Mouse (Mus musculus): ENCODE data around the gene Gucy2c. TPM values are rescaled to one million over a fixed set of nuclear protein-coding genes. Genes with fewer than 3 reads are reported as not detected.

Gucy2c gene
- polyA plus RNA-seq, 1 experiment from 2014 or later = 75.1 TPM

DNA sequence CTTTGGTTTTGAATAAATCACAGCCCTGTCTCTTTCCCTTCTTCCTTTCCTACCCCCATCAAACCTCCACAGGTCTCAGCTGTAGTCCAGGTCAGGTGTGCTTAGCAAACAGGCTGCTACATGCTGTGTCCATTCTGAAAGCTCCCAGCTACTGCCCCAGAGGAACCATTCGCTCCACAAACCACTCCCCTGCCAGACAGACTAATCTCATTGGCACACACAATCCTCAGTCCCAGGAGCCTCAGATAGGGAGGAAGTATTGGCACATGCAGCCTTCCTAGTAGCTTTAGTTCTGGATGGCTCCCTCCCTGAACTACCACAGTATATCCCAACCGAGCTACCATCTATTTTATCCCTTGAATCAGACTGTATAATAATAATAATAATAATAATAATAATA is 102.2 kb downstream of the Gucy2c start:
- WGBS = 12% methylated on average over 2 of the region's 2 CpGs
- Histone ChIP-seq H3K36me3 (no peaks in the 10 kb centered on the region), H3K4me1 (replicated peaks) (no peaks in the 10 kb centered on the region), H3K9ac (no peak overlapping the region), H3K27ac (no peak overlapping the region), H3K27me3 (replicated peaks) (no peaks in the 10 kb centered on the region), H3K9me3 (no peaks in the 10 kb centered on the region), H3K4me2 (replicated peaks) (no peak overlapping the region), H3K4me3 (replicated peaks) (no peak overlapping the region)
- ATAC-seq = no peak

DNA sequence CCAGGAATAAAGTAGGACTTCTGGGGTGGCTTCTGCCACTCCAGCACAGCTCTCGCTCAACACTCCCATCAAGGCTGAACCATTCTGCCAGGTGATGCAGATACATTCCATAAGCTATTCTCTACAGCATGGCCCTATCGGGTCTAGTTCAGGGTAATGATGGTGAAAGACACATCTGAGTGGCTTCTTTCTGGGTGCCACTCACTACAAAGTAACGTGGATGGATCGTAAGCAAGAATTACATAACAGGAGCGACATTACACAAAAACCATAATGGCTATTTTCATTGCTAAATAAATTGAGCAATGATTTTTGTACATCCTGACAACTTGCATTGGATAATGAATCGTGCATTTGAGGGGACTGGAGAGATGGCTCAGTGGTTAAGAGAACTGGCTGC is 106.6 kb downstream of the Gucy2c start:
- 88% methylated on average over 6 of the region's 6 CpGs for WGBS
- Histone ChIP-seq H3K4me3 (replicated peaks) (no peak overlapping the region), H3K4me2 (replicated peaks) (no peak overlapping the region), H3K9ac (no peak overlapping the region), H3K36me3 (no peaks in the 10 kb centered on the region), H3K9me3 (no peaks in the 10 kb centered on the region), H3K27me3 (replicated peaks) (no peaks in the 10 kb centered on the region), H3K4me1 (replicated peaks) (no peaks in the 10 kb centered on the region; the same call in 1 of the 2 replicates), H3K27ac (no peak overlapping the region)
- no peak for ATAC-seq

DNA sequence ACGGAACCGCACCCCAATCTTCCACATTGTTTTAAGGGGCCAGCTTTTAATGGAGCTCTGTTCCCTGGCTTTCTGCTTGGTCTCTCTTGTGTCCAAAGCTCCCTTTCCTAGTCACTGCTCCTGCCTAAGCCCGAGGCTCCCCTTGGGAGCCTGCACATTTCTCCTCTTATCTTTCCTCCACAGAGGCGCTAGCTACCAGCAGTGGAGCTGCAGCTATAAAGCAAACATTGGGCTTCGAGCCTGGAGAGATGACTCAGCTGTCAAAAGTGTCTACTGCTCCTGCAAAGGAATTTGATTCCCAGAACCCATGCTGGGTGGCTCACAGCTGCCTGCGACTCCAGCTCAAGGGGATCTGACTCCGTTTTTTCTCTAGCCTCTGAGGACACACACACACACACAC is 109.1 kb downstream of the Gucy2c start:
- Histone ChIP-seq H3K27me3 (replicated peaks) (no peaks in the 10 kb centered on the region), H3K4me2 (replicated peaks) (no peak overlapping the region), H3K27ac (no peak overlapping the region; the same call in 1 of the 2 replicates), H3K9me3 (no peaks in the 10 kb centered on the region), H3K4me3 (replicated peaks) (no peak overlapping the region), H3K4me1 (replicated peaks) (no peaks in the 10 kb centered on the region; the same call in 1 of the 2 replicates), H3K36me3 (no peaks in the 10 kb centered on the region), H3K9ac (no peak overlapping the region)
- ATAC-seq = peak; percentile 81
- WGBS = 37% methylated on average over 7 of the region's 7 CpGs

DNA sequence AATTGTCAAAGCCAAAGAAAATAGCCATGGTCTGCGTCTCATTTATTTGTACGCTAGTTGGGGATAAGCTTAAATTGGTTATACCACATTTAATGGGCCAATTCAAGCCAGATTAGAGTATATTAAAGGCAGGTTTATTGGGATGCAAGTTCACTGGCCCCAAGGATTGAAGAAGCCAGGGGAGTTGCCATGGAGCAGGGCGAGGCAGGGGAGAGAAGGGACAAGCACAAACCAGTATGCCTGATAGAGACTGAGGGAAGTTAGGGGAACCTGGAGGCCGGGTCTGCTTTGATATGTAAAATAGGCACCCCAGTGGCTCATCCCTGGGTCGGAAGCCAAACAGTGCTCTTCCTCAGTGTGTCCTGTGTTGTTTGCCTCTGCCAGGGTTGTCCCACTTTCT is 112.3 kb downstream of the Gucy2c start:
- no peaks in the 10 kb centered on the region for H3K36me3 ChIP-seq
- H3K4me3 ChIP-seq (replicated peaks) = no peak overlapping the region
- no peaks in the 10 kb centered on the region; the same call in 1 of the 2 replicates for H3K4me1 ChIP-seq (replicated peaks)
- H3K27me3 ChIP-seq (replicated peaks) = no peaks in the 10 kb centered on the region
- H3K9me3 ChIP-seq = no peaks in the 10 kb centered on the region
- no peak overlapping the region for H3K27ac ChIP-seq
- 61% methylated on average over 5 of the region's 5 CpGs for WGBS
- no peak for ATAC-seq
- no peak overlapping the region for H3K9ac ChIP-seq
- H3K4me2 ChIP-seq (replicated peaks) = no peak overlapping the region

DNA sequence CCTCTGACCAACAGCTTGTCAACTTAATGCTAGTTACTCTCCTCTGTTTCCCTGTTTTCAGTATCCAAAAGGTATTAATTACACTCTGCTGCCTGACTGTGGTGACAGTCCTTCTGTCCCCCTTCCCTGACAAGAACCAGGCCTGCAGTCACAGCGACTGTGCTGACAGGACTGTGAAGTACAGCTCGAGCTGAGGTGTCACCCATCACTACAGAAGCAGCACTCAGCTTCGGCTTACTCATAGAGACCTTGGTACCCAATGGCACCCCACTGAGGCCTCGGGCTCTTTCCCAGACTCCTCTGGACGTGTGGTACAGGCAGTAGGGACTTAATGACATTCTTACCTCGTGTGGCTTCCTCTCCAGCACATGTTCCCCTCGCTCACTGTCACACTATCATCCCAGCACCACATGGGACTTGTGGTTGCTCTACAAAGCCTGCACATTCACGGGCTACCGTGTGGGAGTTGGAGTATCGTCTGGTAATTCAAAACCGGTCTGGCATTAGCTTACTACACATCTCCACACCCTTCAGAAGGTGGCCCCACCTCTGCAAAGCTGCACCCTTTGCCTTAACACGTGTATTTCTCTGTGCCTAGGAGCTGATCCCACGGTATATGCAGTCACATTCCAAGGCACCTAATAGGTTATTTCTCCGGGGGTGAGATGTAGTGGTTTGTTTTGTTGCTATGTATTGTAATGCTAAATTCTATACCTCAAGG is 113.1 kb downstream of the Gucy2c start:
- Histone ChIP-seq H3K9me3 (no peaks in the 10 kb centered on the region), H3K36me3 (no peaks in the 10 kb centered on the region), H3K4me1 (replicated peaks) (no peaks in the 10 kb centered on the region; the same call in 1 of the 2 replicates), H3K4me2 (replicated peaks) (no peak overlapping the region), H3K27me3 (replicated peaks) (no peaks in the 10 kb centered on the region), H3K9ac (no peak overlapping the region), H3K4me3 (replicated peaks) (no peak overlapping the region), H3K27ac (no peak overlapping the region)
- WGBS = 50% methylated on average over 14 of the region's 14 CpGs
- peak; percentile 66 for ATAC-seq

DNA sequence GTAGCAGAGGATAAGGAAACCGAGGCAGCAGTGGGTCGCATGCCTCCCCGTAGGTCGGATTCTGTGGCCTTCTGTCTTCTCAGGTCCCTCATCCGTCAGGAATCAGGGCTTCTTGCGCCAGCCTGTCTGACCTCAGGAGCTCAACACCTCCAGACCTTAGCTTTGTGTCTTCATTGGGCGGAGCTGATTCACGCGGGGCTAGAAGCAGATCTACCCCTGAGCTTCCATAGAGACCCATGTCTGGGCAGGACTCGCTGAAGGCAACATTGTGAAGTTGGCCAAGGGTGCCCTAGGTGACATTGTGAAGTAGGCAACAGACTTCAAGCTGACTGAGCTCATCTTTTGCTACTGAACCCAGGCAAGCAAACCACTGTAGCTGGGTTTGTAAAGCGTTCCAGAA is 119.5 kb downstream of the Gucy2c start:
- H3K36me3 ChIP-seq = no peaks in the 10 kb centered on the region

DNA sequence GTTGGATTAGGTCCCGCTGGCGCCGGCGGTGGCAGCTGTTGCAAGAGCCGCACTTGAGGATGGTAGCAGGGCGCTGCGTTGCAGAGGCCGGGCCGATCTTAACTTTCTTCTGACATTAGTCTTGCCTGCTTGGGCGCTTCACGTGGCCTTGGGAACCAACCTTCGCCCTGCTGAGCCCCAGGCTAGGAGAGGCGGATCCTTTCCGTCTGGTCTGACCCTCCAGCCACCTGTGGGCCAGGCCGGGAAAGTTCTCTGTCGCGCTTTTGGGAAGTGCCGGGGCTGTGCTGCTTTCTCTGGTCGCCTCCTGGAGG is 119.9 kb downstream of the Gucy2c start, which contains the start of gene Plbd1:
Plbd1 (minus strand) TSS at position 223 of the 311 bp plus-strand sequence.
- no peaks in the 10 kb centered on the region for H3K36me3 ChIP-seq
- no peak within 1 kb of the TSS for H3K27ac ChIP-seq
- peak; percentile 79 for ATAC-seq
- peak within 1 kb of the TSS; percentile 90 for H3K4me2 ChIP-seq (replicated peaks)
- peaks cover 10% of the 10 kb centered on the region for H3K4me1 ChIP-seq (replicated peaks)
- H3K27me3 ChIP-seq (replicated peaks) = peaks cover 13% of the 10 kb centered on the region
- H3K4me3 ChIP-seq (replicated peaks) = peak within 1 kb of the TSS; percentile 41
- 3% methylated on average over 19 of the region's 19 CpGs for WGBS
- peak within 1 kb of the TSS; percentile 53 for H3K9ac ChIP-seq
- H3K9me3 ChIP-seq = no peaks in the 10 kb centered on the region

More for the DNA sequence above, 119.5 kb downstream of the Gucy2c start:
- Histone ChIP-seq H3K9me3 (no peaks in the 10 kb centered on the region), H3K27me3 (replicated peaks) (peaks cover 13% of the 10 kb centered on the region), H3K4me2 (replicated peaks) (peak overlapping the region; percentile 90), H3K4me1 (replicated peaks) (peaks cover 10% of the 10 kb centered on the region), H3K27ac (no peak overlapping the region), H3K4me3 (replicated peaks) (peak overlapping the region; percentile 41), H3K9ac (peak overlapping the region; percentile 53)
- WGBS = 39% methylated on average over 11 of the region's 11 CpGs
- ATAC-seq = no peak

DNA sequence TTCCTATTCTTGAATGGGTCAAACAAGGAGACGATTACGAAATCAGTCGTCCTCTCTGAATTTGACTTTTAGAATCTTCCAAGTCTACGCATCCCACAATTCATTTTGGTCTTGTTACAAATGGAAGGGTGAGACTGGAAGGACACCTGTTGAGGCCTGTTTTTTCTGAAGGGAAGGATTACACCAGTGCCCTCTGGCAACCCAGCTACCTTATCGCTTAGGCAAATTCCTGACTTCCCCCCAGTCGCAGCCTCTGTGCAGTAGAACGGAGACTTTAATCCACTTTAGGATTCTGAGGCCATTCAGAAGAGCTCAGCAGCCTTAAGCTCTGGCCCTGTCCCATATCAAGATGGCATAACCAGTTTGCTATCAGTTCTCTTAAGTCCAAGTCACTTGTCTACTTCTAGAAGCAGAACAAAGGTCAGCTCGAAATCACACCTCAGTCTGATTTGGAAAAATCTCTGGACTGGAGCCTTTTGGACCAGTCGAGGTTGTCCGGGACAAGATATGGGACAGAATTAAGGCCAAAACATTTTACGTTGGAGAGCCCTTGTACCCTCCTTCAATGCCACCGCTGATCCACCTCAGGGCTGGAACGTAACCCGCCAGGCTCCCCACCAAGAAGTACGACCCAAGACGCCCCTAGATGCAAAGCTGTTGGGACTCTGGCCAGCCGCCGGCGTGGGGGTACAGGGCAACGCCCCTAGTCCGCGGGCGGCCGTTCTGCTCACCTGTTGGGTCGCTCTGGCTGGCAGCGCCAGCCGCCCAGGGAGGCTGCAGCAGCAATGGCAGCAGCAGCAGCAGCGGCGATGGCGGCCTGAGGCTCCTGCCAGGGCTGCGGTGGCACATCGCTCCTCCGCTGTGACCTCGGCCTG is 120.5 kb downstream of the Gucy2c start:
- Histone ChIP-seq H3K4me2 (replicated peaks) (peak overlapping the region; percentile 90), H3K9ac (peak overlapping the region; percentile 53), H3K4me1 (replicated peaks) (peaks cover 10% of the 10 kb centered on the region), H3K27me3 (replicated peaks) (peaks cover 13% of the 10 kb centered on the region), H3K9me3 (no peaks in the 10 kb centered on the region), H3K36me3 (no peaks in the 10 kb centered on the region), H3K27ac (no peak overlapping the region), H3K4me3 (replicated peaks) (peak overlapping the region; percentile 41)
- peak; percentile 71 for ATAC-seq
- WGBS = 19% methylated on average over 34 of the region's 34 CpGs

DNA sequence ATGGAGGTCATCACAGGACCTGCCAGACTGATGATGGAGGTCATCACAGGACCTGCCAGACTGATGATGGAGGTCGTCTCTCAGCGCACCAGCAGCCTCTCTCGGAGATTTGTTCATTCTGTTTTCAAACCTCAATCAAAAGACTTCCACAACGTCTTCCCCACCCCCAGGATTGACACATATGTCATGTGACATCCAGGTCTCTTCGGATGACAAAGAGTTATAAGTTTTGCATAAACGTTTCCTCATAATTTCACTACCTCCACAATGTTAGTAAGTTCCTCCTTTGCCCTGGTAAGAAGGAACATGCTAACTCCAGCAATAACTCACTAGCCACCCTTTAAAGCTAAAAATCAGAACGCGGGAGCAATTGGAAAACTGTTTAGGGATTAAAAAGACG is 122.3 kb downstream of the Gucy2c start:
- Histone ChIP-seq H3K9ac (no peak overlapping the region), H3K27ac (no peak overlapping the region), H3K4me2 (replicated peaks) (no peak overlapping the region), H3K4me1 (replicated peaks) (peaks cover 10% of the 10 kb centered on the region), H3K4me3 (replicated peaks) (no peak overlapping the region), H3K9me3 (no peaks in the 10 kb centered on the region), H3K36me3 (no peaks in the 10 kb centered on the region), H3K27me3 (replicated peaks) (peaks cover 13% of the 10 kb centered on the region)
- no peak for ATAC-seq
- WGBS = 90% methylated on average over 9 of the region's 9 CpGs

DNA sequence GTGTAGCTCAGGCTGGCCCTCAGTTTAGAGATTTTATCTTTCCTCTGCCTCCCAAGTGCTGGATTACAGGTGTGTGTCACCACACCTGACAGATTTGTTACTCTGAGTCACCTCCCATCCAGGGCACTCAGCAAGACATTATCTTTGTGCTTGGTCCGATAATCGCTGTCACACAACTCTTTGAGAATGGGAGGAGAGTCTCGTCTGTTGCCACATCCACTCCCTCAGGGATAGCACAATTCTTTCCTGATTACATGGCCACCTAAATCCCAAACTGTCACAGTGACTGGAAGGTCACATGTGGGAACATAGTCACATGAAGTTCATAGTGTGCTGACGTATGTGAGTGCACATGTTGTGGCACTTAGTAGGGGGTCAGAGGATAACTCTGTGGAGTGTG is 123.3 kb downstream of the Gucy2c start:
- H3K4me2 ChIP-seq (replicated peaks) = no peak overlapping the region
- H3K27me3 ChIP-seq (replicated peaks) = peaks cover 13% of the 10 kb centered on the region
- WGBS = 79% methylated on average over 4 of the region's 4 CpGs
- H3K4me1 ChIP-seq (replicated peaks) = peaks cover 10% of the 10 kb centered on the region
- H3K9me3 ChIP-seq = no peaks in the 10 kb centered on the region
- H3K27ac ChIP-seq = no peak overlapping the region
- no peaks in the 10 kb centered on the region for H3K36me3 ChIP-seq
- no peak for ATAC-seq
- H3K9ac ChIP-seq = no peak overlapping the region
- no peak overlapping the region for H3K4me3 ChIP-seq (replicated peaks)

DNA sequence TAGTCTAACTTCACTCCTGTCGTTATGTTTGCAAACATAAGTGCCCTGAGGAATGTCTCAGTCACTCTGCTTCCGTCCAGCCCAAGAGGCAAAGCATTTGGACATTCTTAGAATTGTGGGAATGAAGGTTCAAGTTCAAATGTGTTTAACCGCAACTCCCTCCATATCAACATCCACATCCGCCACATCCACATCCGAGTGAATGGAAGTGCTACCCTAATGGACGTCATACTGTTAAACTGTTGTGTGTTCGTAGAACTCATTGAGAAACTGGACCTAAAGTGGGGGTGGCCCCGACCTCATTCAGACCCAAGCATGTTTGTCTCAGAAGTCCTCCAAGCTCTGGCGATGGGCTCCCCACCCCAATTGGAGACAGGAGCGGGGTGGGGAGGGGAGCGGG is 125.8 kb downstream of the Gucy2c start:
- no peak overlapping the region for H3K9ac ChIP-seq
- WGBS = 66% methylated on average over 11 of the region's 11 CpGs
- H3K4me1 ChIP-seq (replicated peaks) = no peaks in the 10 kb centered on the region
- ATAC-seq = no peak
- no peak overlapping the region; the same call in 1 of the 2 replicates for H3K4me3 ChIP-seq (replicated peaks)
- no peak overlapping the region for H3K27ac ChIP-seq
- no peaks in the 10 kb centered on the region for H3K27me3 ChIP-seq (replicated peaks)
- H3K4me2 ChIP-seq (replicated peaks) = peak overlapping the region; percentile 40
- no peaks in the 10 kb centered on the region for H3K36me3 ChIP-seq
- H3K9me3 ChIP-seq = no peaks in the 10 kb centered on the region

DNA sequence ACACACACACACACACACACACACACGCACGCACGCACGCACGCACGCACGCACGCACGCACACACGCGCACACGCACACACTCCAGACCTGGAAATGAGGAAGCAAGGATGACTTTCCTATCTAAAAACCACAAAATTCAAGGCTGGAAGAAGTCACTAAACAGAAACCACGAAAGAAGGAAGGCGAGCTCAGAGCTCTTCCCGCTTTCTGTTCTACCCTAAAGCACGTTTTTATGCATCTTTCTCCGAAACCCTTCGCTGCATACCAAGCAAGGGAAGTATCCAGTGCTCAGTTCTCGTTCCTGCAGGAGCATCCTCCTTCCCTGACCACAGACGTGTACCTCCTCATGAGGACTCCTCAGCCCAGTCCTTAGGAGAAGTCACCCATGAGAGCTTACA is 127.1 kb downstream of the Gucy2c start:
- Histone ChIP-seq H3K27me3 (replicated peaks) (no peaks in the 10 kb centered on the region), H3K27ac (no peak overlapping the region), H3K4me3 (replicated peaks) (no peak overlapping the region), H3K4me2 (replicated peaks) (no peak overlapping the region), H3K4me1 (replicated peaks) (no peaks in the 10 kb centered on the region), H3K9ac (no peak overlapping the region), H3K36me3 (no peaks in the 10 kb centered on the region), H3K9me3 (no peaks in the 10 kb centered on the region)
- 93% methylated on average over 20 of the region's 20 CpGs for WGBS
- ATAC-seq = no peak
